8 mouse cellular contexts compared by ENCODE assay signal in genomic region chr11:117966506-117967100, GRCm38 (mm10). TPM values are rescaled to one million over a fixed set of nuclear protein-coding genes. Genes with fewer than 3 reads are reported as not detected.
DNase-seq lines count a peak whose midpoint lies in the region; ATAC-seq and TF ChIP-seq lines count a peak whose summit lies in the region.

No protein-coding gene starts in this region.

- WGBS in embryonic facial prominence, embryonic 12.5 days = 43% methylated on average over 7 of the region's 7 CpGs
- 63% methylated on average over 7 of the region's 7 CpGs for WGBS in intestine, embryonic 16.5 days
- 84% methylated on average over 7 of the region's 7 CpGs for WGBS in small intestine, adult 2 months

- no peaks in the 10 kb centered on the region for H3K27me3 ChIP-seq in megakaryocyte, embryonic 14.5 days (replicated peaks)
- peaks cover 19% of the 10 kb centered on the region for H3K27me3 ChIP-seq in embryonic facial prominence, embryonic 12.5 days
- H3K27me3 ChIP-seq in intestine, embryonic 16.5 days (replicated peaks; ENCODE audit: control insufficient read depth, insufficient read depth, low read length) = no peaks in the 10 kb centered on the region
- no peaks in the 10 kb centered on the region for H3K27me3 ChIP-seq in small intestine, adult 2 months (ENCODE audit: control insufficient read depth, insufficient read depth, low read length)

- H3K4me1 ChIP-seq in megakaryocyte, embryonic 14.5 days = peaks cover 87% of the 10 kb centered on the region
- peaks cover 66% of the 10 kb centered on the region for H3K4me1 ChIP-seq in embryonic facial prominence, embryonic 12.5 days
- H3K4me1 ChIP-seq in intestine, embryonic 16.5 days (ENCODE audit: control insufficient read depth, insufficient read depth, low read length) = peaks cover 66% of the 10 kb centered on the region
- peaks cover 44% of the 10 kb centered on the region for H3K4me1 ChIP-seq in small intestine, adult 2 months (ENCODE audit: control insufficient read depth, insufficient read depth, insufficient read length, low read length)

- H3K4me2 ChIP-seq in embryonic facial prominence, embryonic 12.5 days (replicated peaks) = peak overlapping the region; percentile 94
- H3K4me2 ChIP-seq in intestine, embryonic 16.5 days (ENCODE audit: low read depth, low read length) = peak overlapping the region; percentile 94

- H3K27ac ChIP-seq in embryonic facial prominence, embryonic 12.5 days = no peak overlapping the region
- no peak overlapping the region for H3K27ac ChIP-seq in intestine, embryonic 16.5 days (ENCODE audit: low read length)
- no peak overlapping the region for H3K27ac ChIP-seq in small intestine, adult 2 months (ENCODE audit: insufficient read depth, low read depth, low read length)

- H3K9me3 ChIP-seq in megakaryocyte, embryonic 14.5 days = no peaks in the 10 kb centered on the region
- H3K9me3 ChIP-seq in embryonic facial prominence, embryonic 12.5 days = no peaks in the 10 kb centered on the region
- H3K9me3 ChIP-seq in intestine, embryonic 16.5 days (ENCODE audit: control insufficient read depth, low read length) = no peaks in the 10 kb centered on the region

- H3K9ac ChIP-seq in embryonic facial prominence, embryonic 12.5 days = peak overlapping the region; percentile 21; the same call in 1 of the 2 replicates
- peak overlapping the region; percentile 42 for H3K9ac ChIP-seq in intestine, embryonic 16.5 days (ENCODE audit: low read depth, low read length)

- no peak for TF ChIP-seq POLR2A in small intestine, adult 2 months (IDR thresholded peaks at IDR 0.05; ENCODE audit: low read depth, low read length)

- no peak for TF ChIP-seq CTCF in small intestine, adult 2 months (IDR thresholded peaks at IDR 0.05; ENCODE audit: extremely low read depth, insufficient read length, insufficient replicate concordance, low read depth, low read length)

- peaks cover 34% of the 10 kb centered on the region for H3K36me3 ChIP-seq in megakaryocyte, embryonic 14.5 days (replicated peaks; ENCODE audit: low read length)
- H3K36me3 ChIP-seq in embryonic facial prominence, embryonic 12.5 days = no peaks in the 10 kb centered on the region
- peaks cover 3% of the 10 kb centered on the region; the same call in 1 of the 2 replicates for H3K36me3 ChIP-seq in intestine, embryonic 16.5 days (ENCODE audit: control insufficient read depth, insufficient read depth, low read length)
- peaks cover 23% of the 10 kb centered on the region for H3K36me3 ChIP-seq in small intestine, adult 2 months (ENCODE audit: control insufficient read depth, insufficient read depth, low read length)

- H3K4me3 ChIP-seq in megakaryocyte, embryonic 14.5 days (replicated peaks) = peak overlapping the region; percentile 97
- H3K4me3 ChIP-seq in embryonic facial prominence, embryonic 12.5 days = peak overlapping the region; percentile 77; the same call in 1 of the 2 replicates
- peak overlapping the region; percentile 87 for H3K4me3 ChIP-seq in intestine, embryonic 16.5 days (ENCODE audit: low read length)
- peak overlapping the region; percentile 87 for H3K4me3 ChIP-seq in small intestine, adult 2 months (ENCODE audit: low read depth, low read length)

- ATAC-seq in megakaryocyte, adult 5-6 weeks (ENCODE audit: poor library complexity, severe bottlenecking) = no peak
- ATAC-seq in embryonic facial prominence, embryonic 12.5 days (ENCODE audit: insufficient number of reproducible peaks, insufficient read depth, low FRiP score, low TSS enrichment) = no peak
- ATAC-seq in intestine, embryonic 16.5 days = no peak

- no peak for DNase-seq in ovary, postnatal 14 days (ENCODE audit: low spot score)
- no peak for DNase-seq in adrenal gland, adult 18-20 months (ENCODE audit: low spot score in 2 of 2)
- DNase-seq in urinary bladder, postnatal 36 days (ENCODE audit: low spot score in 2 of 2) = no peak

RNA-seq across cellular contexts. Expression of gene Socs3, which starts 3.2 kb away (rescaled TPM):
- polyA plus RNA-seq in megakaryocyte, embryonic 14.5 days (2012; ENCODE audit: insufficient read depth, low replicate concordance) = 54.8 and 75.2 TPM in 2 replicates
- 2.0 and 3.1 TPM in 2 replicates for total RNA-seq in megakaryocyte, adult 5-6 weeks (2015)
- 3.2 and 5.1 TPM in 2 replicates for total RNA-seq in megakaryocyte, adult 5-6 weeks (2017)
- polyA plus RNA-seq in embryonic facial prominence, embryonic 12.5 days (2016; fragmentation: Nextera tagmentation; extraction: Ambion mirVana) = 18.4 and 19.3 TPM in 2 replicates
- polyA plus RNA-seq in intestine, embryonic 16.5 days (2015; fragmentation: Nextera tagmentation; extraction: Ambion mirVana) = 18.9 and 21.2 TPM in 2 replicates
- 27.2 and 47.2 TPM in 2 replicates for polyA plus RNA-seq in small intestine, adult 2 months (2012; rRNA removed)
- 1 to 10 TPM; 4.2 to 5.6 TPM for total RNA-seq in adrenal gland, adult 18-20 months (2021)

RNA-seq across cellular contexts. Expression of gene Pgs1, which starts 19.5 kb away (rescaled TPM):
- 16.0 and 43.0 TPM in 2 replicates for polyA plus RNA-seq in megakaryocyte, embryonic 14.5 days (2012; ENCODE audit: insufficient read depth, low replicate concordance)
- total RNA-seq in megakaryocyte, adult 5-6 weeks (2015) = 18.7 and 22.4 TPM in 2 replicates
- 26.7 and 27.2 TPM in 2 replicates for total RNA-seq in megakaryocyte, adult 5-6 weeks (2017)
- 43.0 and 46.2 TPM in 2 replicates for polyA plus RNA-seq in embryonic facial prominence, embryonic 12.5 days (2016; fragmentation: Nextera tagmentation; extraction: Ambion mirVana)
- polyA plus RNA-seq in intestine, embryonic 16.5 days (2015; fragmentation: Nextera tagmentation; extraction: Ambion mirVana) = 33.9 and 35.7 TPM in 2 replicates
- polyA plus RNA-seq in small intestine, adult 2 months (2012; rRNA removed) = 19.8 and 35.0 TPM in 2 replicates
- total RNA-seq in adrenal gland, adult 18-20 months (2021) = 10 to 100 TPM; 47.8 to 65.5 TPM
